Mouse (Mus musculus) layer of hippocampus, postnatal 14 days (tissue): ENCODE measurements around the gene Clca1. TPM values are rescaled to one million over a fixed set of nuclear protein-coding genes. Genes with fewer than 3 reads are reported as not detected.

ENCODE experiments used
- total RNA-seq, 2 experiments: library from RNA; stranded (reverse); gene quantifications; 2 replicates each; pipeline ENCODE4 v1.2.3; 2021

Gene Clca1
- total RNA-seq, 2 experiments from 2014 or later: not detected

Other genes starting within 250 kb of the Clca1 start
- gene Clca3a2, start 213.3 kb downstream of the Clca1 start, total RNA-seq: 1 to 10 TPM in 1 of 2 experiments, under 1 TPM in 1; 0.55 to 1.2 TPM
- not detected for gene Clca3b, start 183.4 kb downstream of the Clca1 start, total RNA-seq
- not detected for gene Clca4b, start 100.2 kb downstream of the Clca1 start, total RNA-seq
- not detected for gene Clca4a, start 57.7 kb downstream of the Clca1 start, total RNA-seq
- gene Clca2, start 66.7 kb upstream of the Clca1 start, total RNA-seq: under 1 TPM in 1 of 2 experiments, not detected in 1; 0.07 TPM
- 10 to 100 TPM; 17.1 to 22.7 TPM for gene Odf2l, start 85.8 kb upstream of the Clca1 start, total RNA-seq